Mouse (Mus musculus): ENCODE data around the gene Ybx1.
"Not testable (repeated sequence)": the region's sequence is repeated elsewhere in the genome, so short reads cannot be mapped to it uniquely, and the experiment has no call there.

The Ybx1 gene

DNA sequence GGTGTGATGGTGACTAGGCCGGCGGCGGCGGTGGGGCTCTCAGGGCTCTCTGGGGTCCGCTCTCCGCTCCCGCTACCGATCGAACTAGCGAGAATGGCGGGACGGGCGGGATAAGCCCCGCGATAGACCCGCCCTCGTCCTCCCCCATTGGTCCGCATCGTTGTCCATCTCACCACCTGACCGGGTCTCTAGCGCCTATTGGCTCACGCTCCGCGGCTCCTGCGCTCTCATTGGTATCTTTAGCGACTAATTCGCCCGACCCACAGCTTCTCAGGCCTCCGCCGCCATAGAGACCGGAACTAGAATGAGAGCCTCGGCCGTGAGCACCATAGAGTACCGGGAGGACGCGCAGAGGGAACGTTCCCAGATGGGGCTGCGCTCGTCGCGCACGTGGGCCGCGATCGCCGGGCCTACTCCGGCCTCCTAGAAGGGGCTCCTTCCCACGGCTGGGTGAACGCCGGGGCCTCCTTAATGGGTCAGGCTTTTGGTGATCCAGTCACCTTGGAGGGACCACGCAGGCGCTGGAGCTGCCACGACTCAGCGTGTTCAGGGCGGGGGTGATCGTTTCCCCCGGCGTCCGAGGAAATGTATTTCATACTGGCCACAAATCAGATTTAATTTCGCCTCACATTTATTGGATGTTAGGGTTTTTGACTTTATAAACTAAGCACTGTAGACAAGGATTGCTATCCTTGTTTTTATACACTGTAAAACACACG lies at the start of gene Ybx1:
Ybx1 (minus strand) TSS at position 190 of the 719 bp plus-strand sequence.
- DNase-seq (ENCODE audit: extremely low spot score): peak; percentile 98

- peak; percentile 54 for DNase-seq (ENCODE audit: extremely low spot score)
Measured at GRCm38 (mm10) chr4:119338861-119339361, 44.5 kb upstream of the Ybx1 start.

- no peak for DNase-seq (ENCODE audit: extremely low spot score)
Measured at GRCm38 (mm10) chr4:119338422-119338821, 44.0 kb upstream of the Ybx1 start.

GRCm38 (mm10) chr4:119333487-119333886 lies 39.1 kb upstream of the Ybx1 start:
- no peak for DNase-seq (ENCODE audit: extremely low spot score)

DNA sequence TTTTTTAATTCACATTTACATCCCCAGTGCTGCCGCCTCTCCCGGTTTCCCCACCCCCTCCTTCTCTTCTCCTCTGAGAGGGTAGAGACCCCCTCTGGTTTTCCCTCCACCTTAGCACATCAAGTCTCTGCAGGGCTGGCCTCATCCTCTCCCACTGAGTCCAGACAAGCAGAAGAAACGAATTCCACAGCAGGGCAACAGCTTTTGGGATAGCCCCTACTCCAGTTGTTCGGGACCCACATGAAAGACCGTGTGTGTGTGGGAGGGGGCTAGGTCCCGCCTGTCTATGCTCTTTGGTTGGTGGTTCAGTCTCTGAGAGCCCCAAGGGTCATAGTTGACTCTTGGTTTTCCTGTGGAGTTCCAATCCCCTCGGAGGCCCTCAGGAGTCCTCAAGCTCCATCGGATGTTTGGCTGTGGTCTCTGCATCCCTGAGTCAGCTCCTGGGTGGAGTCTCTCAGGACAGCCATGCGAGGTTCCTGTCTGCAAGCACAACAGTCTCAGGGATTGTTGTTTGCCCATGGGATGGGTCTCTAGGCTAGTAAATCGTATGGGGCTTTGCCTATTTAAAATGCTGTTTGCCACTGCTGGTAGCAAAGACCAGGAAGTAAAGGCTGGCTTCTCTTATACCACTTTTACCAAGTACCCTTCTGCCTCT lies 26.6 kb upstream of the Ybx1 start:
- DNase-seq (ENCODE audit: extremely low spot score): peak; percentile 20

GRCm38 (mm10) chr4:119320131-119320830 lies 25.9 kb upstream of the Ybx1 start, which contains the start of gene Ppih:
Gene Ppih (minus strand): TSS chr4:119320546.
- DNase-seq (ENCODE audit: extremely low spot score): peak; percentile 94

DNA sequence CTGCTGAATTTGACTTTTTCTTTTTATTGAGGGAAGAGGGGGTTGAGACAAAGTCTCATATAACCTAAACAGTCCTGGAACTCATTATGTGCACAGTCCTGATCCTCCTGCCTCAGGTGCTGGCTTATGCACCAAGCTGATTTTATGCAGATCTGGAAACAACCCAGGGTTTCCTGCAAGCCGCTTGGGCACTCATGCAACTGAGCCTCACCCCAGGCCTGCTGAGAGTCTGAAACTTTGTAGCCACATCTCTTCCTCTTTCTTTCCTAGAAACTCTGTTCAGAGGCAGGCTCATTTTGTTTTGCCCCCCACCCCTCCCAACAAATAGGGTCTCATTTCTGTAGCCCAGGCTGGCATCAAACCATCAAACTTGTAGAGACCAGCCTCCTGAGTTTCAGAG lies 19.4 kb upstream of the Ybx1 start:
- no peak for DNase-seq (ENCODE audit: extremely low spot score)

- DNase-seq (ENCODE audit: extremely low spot score): no peak
Measured at GRCm38 (mm10) chr4:119305418-119305817, 11.0 kb upstream of the Ybx1 start.

- no peak for DNase-seq (ENCODE audit: extremely low spot score)
Measured at GRCm38 (mm10) chr4:119303291-119303690, 8.9 kb upstream of the Ybx1 start.

DNA sequence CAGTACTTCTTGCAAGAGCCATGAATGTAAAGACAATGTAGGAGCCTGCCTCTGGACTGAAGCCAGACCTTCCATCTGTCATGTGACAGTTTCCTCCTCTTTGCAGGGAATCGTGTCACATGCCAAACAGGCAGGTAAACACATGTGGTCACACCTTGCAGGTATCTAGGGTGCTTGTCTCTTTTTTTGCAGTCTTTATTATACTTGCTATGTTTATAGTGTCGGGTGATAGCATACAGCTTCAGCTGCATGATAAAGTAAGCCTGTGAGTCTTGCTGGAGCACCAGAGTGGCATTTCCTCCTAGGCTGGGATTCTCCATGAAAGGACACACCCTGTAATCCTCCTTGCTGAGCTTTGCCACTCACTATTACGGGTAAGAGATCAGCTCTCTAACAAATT lies 7.4 kb upstream of the Ybx1 start:
- no peak for DNase-seq (ENCODE audit: extremely low spot score)

DNA sequence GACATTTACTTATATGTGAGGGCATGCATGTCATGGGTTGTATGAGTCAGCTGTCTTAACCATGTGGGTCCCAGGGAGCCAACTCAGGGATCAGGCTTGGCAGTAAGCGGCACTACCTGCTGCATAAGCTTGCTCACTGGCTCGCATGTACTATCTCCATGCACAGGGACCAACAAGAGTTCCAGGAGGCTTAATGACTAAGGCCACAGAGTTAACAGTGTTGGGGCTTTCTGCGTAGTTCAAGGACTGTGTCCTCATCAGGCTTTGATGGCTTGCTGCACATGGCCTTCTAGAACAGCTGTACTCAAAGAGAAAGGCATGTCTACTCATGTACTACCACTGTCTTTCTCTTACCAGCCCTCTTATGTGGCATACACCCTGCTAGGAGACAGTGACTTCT lies 6.4 kb upstream of the Ybx1 start:
- no peak for DNase-seq (ENCODE audit: extremely low spot score)

DNA sequence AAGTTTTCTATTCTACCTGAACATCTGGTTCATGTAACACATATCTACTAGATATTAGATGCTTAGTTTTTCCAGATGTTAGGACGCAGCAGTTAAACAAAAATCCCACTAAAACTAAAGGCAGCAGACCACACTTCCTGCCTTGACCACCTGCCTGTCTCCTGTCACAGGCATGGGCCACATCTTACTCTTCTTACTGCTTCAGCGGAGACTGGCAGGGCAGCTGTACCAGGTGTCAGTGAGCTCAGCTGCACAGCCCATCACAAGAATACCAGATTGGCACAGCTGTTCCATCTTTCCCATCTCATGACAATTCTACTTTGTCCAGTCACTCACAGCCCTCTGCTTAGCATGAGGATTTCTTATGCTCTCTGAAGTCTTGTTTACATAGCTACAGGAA lies 3.0 kb upstream of the Ybx1 start:
- no peak for DNase-seq (ENCODE audit: extremely low spot score)

- peak; percentile 37 for DNase-seq (ENCODE audit: extremely low spot score)
Measured at GRCm38 (mm10) chr4:119295134-119295453, 690 bp upstream of the Ybx1 start.

DNA sequence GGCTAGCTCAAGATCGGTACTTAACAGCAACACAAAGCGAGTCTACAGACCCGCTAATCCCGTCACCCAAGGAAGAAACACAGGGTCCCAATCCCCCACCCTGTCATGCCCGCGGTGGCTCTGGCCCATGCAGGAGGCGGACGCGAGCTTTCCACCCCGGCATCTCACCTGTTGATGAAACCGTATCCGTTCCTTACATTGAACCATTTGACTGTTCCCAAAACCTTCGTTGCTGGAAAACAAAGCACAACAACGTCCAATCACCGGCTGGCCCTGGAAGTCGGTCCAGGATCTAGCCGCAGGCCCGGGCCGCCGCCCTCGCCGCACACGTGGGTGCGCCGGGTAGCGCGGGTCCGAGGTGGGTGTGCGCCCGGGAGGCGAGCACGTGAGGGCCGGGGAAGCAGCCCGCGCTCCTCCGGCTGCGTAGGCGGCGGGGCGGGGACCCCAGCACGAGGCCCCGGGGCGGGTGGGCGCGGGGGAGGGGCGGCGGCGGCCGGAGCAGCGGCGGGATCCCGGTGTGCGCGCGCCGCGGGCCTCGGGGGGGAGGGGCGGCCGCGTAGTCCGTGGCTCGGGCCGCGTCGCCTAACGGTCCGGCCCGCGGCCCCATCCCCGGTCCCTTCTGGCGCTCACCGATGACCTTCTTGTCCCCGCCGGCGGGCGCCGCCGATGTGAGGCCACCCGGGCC lies 688 bp downstream of the Ybx1 start:
- DNase-seq (ENCODE audit: extremely low spot score): peak; percentile 48

- peak; percentile 38 for DNase-seq (ENCODE audit: extremely low spot score)
Measured at GRCm38 (mm10) chr4:119292771-119293573, 1.4 kb downstream of the Ybx1 start.

GRCm38 (mm10) chr4:119291921-119292320 lies 2.5 kb downstream of the Ybx1 start:
- DNase-seq (ENCODE audit: extremely low spot score): no peak

- DNase-seq (ENCODE audit: extremely low spot score): no peak
Measured at GRCm38 (mm10) chr4:119285336-119285735, 9.1 kb downstream of the Ybx1 start.

DNA sequence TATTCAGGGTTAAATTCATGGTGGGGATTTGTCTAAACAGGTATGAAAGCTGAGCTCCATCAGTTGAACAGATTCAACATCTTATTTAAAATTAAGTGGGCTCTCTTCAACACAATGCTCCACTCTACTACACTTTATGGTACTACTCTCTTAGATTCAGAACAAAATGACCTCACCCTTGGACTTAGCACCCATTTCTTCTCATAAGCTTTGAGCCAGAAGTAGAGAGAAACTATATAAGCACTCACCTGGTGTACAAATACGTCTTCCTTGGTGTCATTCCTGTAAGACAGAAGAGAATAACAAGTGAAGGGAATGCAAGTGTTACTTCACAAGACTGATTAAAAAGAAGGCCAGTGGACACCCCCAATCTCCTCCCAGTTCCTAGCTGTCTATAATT lies 9.5 kb downstream of the Ybx1 start:
- no peak for DNase-seq (ENCODE audit: extremely low spot score)

DNA sequence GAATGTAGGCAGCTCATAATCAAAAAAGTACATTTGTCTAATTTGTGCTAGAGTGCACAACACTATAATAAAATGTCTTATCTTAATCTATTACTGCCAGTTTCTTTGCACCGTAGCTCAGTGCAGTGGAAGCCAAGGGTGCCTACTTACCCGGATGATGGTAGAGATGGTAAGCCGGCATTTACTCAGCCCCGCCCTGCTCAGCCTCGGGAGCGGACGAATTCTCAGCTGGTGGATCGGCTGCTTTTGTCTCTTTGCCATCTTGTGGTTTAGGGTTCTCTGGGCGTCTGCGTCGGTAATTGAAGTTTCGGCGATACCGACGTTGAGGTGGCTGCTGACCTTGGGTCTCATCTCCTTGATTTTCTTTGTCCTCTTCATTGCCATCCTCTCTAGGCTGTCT lies 15.6 kb downstream of the Ybx1 start:
- DNase-seq (ENCODE audit: extremely low spot score): not testable (repeated sequence)

DNA sequence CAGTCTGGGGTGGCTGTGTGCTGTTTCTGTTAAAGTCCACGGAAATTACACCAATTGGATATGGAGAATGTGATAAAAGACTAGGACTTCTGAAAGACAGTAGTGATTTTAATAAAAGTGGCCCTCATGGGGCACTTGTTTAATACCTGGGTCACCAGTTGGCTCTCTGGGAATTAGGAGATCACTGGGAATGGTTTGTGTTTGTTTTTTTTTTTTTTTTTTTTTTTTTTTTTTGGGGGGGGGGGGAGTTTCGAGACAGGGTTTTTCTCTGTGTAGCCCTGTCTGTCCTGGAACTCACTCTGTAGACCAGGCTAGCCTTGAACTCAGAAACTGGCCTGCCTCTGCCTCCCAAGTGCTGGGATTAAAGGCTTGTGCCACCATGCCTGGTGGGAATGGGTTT lies 18.7 kb downstream of the Ybx1 start:
- DNase-seq (ENCODE audit: extremely low spot score): no peak

DNA sequence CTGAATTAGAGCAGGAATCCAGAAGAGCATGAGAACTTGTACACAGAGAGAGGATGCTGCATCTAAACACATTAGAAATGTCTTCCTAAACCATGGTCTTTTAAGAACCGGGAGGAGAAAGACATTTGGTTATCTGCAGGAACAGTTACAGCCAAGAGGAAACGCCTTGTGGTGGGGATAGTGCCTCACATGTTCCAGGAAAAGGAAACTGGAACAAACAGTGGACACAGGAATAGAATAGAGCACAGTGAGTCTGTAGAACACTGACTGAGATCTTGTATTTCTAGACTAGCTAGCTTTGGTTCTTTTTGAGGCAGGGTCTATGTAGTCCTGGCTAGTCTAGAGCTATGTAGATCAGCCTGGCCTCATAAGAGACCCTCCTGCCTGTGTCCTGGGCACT lies 19.2 kb downstream of the Ybx1 start:
- no peak for DNase-seq (ENCODE audit: extremely low spot score)

All from embryo, embryonic 9.5 days (tissue).